Mouse (Mus musculus): ENCODE measurements at regions not wholly inside any gene's neighbourhood (a gene's known extent, or its start where the extent isn't known, plus 50 kb on each side); places are given as distances from the start of the nearest gene placed in this dataset.

DNA sequence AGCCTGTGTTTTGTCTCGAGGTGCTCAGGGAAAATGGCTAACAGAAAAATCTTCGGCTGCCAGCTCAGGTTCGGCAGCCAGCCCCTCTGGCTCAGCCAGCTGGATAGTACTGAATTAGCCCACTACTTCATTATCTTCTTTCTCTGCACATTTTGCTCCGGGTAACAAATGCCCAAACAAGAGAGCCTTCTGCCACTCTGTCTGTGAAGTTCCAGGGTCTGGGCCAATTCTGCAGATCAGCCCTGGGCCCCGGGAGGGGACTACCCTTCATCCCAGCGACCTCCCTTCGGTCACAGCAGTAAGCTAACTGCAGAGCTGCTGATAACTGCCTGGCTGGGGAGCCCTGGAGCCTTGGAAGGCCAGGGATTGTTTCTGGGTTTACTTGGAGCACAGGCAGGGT is 119.6 kb upstream of the Ofcc1 start:
- Histone ChIP-seq H3K27ac (no peak overlapping the region), H3K9me3 (no peaks in the 10 kb centered on the region), H3K36me3 (no peaks in the 10 kb centered on the region), H3K27me3 (peaks cover 4% of the 10 kb centered on the region), H3K4me2 (no peak overlapping the region), H3K9ac (replicated peaks) (no peak overlapping the region), H3K4me1 (replicated peaks) (no peaks in the 10 kb centered on the region), H3K4me3 (replicated peaks) (no peak overlapping the region)
- WGBS: 43% methylated on average over 7 of the region's 7 CpGs
- ATAC-seq (ENCODE audit: insufficient number of reproducible peaks, insufficient read depth, low FRiP score, low TSS enrichment, low read depth): no peak

DNA sequence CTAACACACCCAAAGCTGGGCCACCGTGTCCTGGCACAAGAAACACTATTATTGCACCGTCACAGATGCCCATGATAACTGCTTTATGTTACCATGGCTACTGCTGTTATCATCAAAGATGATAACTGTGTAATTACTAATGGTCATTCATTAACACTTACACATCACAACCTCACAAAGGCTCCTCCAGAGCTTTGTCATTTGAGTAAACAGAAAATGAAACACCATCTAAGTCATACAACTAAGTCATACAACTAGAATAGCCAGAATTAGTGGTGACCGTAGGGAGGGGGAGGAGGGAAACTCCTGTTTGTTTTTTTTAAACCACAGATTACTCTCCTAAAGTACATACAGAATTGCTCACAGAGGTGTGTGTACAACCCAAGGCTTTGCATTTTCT is 111.4 kb upstream of the Ofcc1 start:
- WGBS: 83% methylated on average over 3 of the region's 3 CpGs
- H3K9ac ChIP-seq (replicated peaks): no peak overlapping the region
- H3K9me3 ChIP-seq: no peaks in the 10 kb centered on the region
- H3K4me1 ChIP-seq (replicated peaks): no peaks in the 10 kb centered on the region
- H3K4me2 ChIP-seq: no peak overlapping the region
- H3K36me3 ChIP-seq: no peaks in the 10 kb centered on the region
- no peak overlapping the region for H3K4me3 ChIP-seq (replicated peaks)
- no peaks in the 10 kb centered on the region for H3K27me3 ChIP-seq
- ATAC-seq (ENCODE audit: insufficient number of reproducible peaks, insufficient read depth, low FRiP score, low TSS enrichment, low read depth): no peak
- no peak overlapping the region for H3K27ac ChIP-seq

DNA sequence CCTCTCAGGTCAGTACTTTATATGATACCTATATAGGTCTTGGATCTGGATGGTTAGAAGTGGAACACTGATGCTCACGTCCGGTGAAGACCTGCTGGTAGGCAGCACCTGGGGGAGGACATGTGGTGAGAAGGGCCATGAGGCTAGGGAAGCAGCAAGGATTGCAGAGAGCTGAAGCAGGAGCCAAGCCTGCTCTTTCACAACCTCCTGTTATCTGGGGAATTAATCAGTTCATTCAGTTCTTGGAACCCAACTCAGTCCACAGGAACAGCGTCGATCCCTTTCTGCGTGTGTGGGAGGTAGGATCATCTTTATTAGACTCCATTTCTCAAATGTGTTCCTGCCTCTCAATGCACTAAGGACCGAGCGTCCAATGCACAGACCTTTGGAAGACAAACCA is 107.9 kb upstream of the Ofcc1 start:
- WGBS: 87% methylated on average over 7 of the region's 7 CpGs
- ATAC-seq (ENCODE audit: insufficient number of reproducible peaks, insufficient read depth, low FRiP score, low TSS enrichment, low read depth): no peak

DNA sequence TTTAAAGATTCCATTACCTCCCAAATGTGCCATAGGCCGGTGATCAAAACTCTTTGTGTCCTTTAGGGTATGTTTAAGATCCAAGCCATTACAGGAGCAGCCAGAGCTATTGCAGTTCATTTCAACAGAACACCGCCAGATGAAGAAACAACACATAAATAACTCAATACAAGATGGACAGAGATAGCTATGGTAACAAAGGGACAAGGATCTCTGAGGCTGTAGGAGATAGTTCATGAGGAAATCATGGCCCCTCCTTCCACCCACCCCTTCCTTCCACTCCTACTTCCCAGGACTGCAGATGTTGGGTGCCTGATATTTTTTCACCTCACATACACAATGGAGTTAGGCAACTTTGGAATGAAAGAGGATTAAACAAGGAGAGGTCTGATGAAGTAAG is 92.1 kb upstream of the Ofcc1 start:
- no peak for ATAC-seq (ENCODE audit: insufficient number of reproducible peaks, insufficient read depth, low FRiP score, low TSS enrichment, low read depth)
- Histone ChIP-seq H3K4me3 (replicated peaks) (no peak overlapping the region), H3K36me3 (no peaks in the 10 kb centered on the region), H3K27ac (no peak overlapping the region), H3K9me3 (no peaks in the 10 kb centered on the region), H3K4me1 (replicated peaks) (no peaks in the 10 kb centered on the region), H3K4me2 (no peak overlapping the region), H3K9ac (replicated peaks) (no peak overlapping the region), H3K27me3 (peaks cover 15% of the 10 kb centered on the region; the same call in 1 of the 2 replicates)
- 90% methylated on average over 2 of the region's 2 CpGs for WGBS

More for the DNA sequence above, 107.9 kb upstream of the Ofcc1 start:
- no peak overlapping the region for H3K9ac ChIP-seq (replicated peaks)
- no peak overlapping the region for H3K27ac ChIP-seq
- H3K4me2 ChIP-seq: no peak overlapping the region
- H3K9me3 ChIP-seq: no peaks in the 10 kb centered on the region
- H3K27me3 ChIP-seq: peaks cover 8% of the 10 kb centered on the region
- no peaks in the 10 kb centered on the region for H3K36me3 ChIP-seq
- no peak overlapping the region for H3K4me3 ChIP-seq (replicated peaks)
- H3K4me1 ChIP-seq (replicated peaks): no peaks in the 10 kb centered on the region

DNA sequence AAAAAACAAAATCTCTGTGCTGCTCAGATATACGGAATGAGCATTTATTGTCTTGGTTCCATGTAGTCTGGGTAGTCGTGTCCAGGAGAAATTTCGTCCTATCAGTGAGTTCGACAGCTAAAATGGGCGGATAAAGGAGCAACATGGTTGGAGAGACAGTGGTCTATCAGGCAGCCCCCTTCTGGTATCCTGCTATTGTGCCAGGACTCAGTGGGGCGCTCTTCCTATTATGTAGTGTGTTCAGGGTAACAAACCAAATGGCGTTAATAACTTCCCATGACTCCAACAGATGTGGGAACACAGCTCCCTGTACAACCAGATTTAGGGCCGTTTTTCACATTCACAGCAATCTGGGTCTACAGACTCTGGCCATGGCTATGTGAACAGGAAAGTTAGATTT is 68.6 kb upstream of the Ofcc1 start:
- H3K4me2 ChIP-seq: no peak overlapping the region
- H3K27me3 ChIP-seq: peaks cover 69% of the 10 kb centered on the region
- H3K9me3 ChIP-seq: no peaks in the 10 kb centered on the region
- WGBS: 73% methylated on average over 8 of the region's 8 CpGs
- H3K36me3 ChIP-seq: no peaks in the 10 kb centered on the region
- no peak for ATAC-seq (ENCODE audit: insufficient number of reproducible peaks, insufficient read depth, low FRiP score, low TSS enrichment, low read depth)
- no peak overlapping the region for H3K4me3 ChIP-seq (replicated peaks)
- H3K9ac ChIP-seq (replicated peaks): no peak overlapping the region
- no peak overlapping the region for H3K27ac ChIP-seq
- peaks cover 12% of the 10 kb centered on the region for H3K4me1 ChIP-seq (replicated peaks)

DNA sequence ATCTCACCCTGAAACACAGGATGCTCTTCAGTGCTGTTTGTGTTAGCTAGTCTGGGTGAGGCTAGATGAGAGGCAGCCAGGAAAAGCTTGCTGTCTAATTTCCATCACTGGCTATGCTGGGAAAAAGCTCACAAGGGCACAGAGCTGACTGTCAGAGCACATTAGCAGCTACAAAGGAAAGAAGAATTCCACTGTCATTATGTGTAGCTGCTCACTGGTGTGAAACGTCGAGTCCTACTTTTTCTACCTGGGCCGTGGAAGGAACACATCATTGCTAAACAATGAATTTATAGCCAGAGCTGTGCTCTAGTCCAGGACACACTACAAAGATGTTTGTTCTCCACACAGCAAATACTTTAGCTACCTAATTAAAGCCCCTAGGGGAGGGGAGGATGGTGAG is 61.8 kb upstream of the Ofcc1 start:
- H3K27ac ChIP-seq: no peak overlapping the region
- H3K27me3 ChIP-seq: peaks cover 35% of the 10 kb centered on the region
- peaks cover 6% of the 10 kb centered on the region for H3K4me1 ChIP-seq (replicated peaks)
- no peak overlapping the region for H3K4me2 ChIP-seq
- no peak overlapping the region for H3K9ac ChIP-seq (replicated peaks)
- no peak overlapping the region for H3K4me3 ChIP-seq (replicated peaks)
- H3K36me3 ChIP-seq: no peaks in the 10 kb centered on the region
- ATAC-seq (ENCODE audit: insufficient number of reproducible peaks, insufficient read depth, low FRiP score, low TSS enrichment, low read depth): no peak
- no peaks in the 10 kb centered on the region for H3K9me3 ChIP-seq
- 80% methylated on average over 3 of the region's 3 CpGs for WGBS

DNA sequence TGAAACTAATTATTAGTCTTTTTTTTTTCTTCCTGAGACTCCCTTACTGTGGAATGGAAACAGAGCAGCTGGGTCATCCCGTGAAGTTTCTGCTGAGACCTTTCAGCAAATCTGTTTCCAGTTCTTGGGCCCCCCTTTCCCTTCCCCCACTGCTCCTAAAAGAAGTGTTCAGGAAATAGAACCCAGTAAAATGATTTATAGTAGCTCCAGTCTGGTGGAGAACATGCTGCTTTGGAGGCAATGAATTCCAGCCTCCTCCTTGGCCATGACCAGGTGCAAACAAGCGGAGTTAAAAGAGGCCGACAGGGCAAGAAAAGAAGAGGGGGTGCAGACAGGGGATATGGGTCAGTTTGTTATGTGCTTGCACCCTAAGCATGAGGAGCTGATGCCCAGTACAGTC is 56.6 kb upstream of the Ofcc1 start:
- Histone ChIP-seq H3K4me3 (replicated peaks) (no peak overlapping the region), H3K27me3 (peaks cover 13% of the 10 kb centered on the region; the same call in 1 of the 2 replicates), H3K4me2 (peak overlapping the region; percentile 4; the same call in 1 of the 2 replicates), H3K4me1 (replicated peaks) (peaks cover 19% of the 10 kb centered on the region), H3K9me3 (no peaks in the 10 kb centered on the region), H3K36me3 (no peaks in the 10 kb centered on the region), H3K27ac (no peak overlapping the region), H3K9ac (replicated peaks) (no peak overlapping the region)
- WGBS: 9% methylated on average over 3 of the region's 3 CpGs
- ATAC-seq (ENCODE audit: insufficient number of reproducible peaks, insufficient read depth, low FRiP score, low TSS enrichment, low read depth): peak; percentile 71

DNA sequence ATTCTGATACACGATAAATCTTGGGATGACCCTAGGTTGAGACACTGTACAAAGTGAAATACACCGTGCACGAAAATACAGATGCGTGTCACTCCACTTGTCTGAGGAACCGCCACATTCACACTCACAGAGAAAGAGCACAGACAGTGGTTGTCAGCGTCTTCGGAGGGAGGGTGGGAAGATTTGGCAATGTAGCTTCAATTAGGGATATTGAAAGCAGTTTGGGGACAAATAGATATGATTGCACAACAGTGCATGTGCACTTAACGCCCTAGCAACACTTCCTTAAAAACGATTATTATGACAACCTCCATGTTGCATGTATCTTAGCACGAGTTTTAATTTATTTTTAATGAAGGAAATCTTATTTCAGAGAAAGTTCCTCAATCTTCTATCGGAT is 51.8 kb upstream of the Ofcc1 start:
- Histone ChIP-seq H3K9ac (replicated peaks) (no peak overlapping the region), H3K4me1 (replicated peaks) (peaks cover 14% of the 10 kb centered on the region), H3K27ac (no peak overlapping the region), H3K4me3 (replicated peaks) (no peak overlapping the region), H3K27me3 (peaks cover 8% of the 10 kb centered on the region; the same call in 1 of the 2 replicates), H3K9me3 (no peaks in the 10 kb centered on the region), H3K36me3 (no peaks in the 10 kb centered on the region), H3K4me2 (no peak overlapping the region)
- ATAC-seq (ENCODE audit: insufficient number of reproducible peaks, insufficient read depth, low FRiP score, low TSS enrichment, low read depth): no peak
- 94% methylated on average over 11 of the region's 11 CpGs for WGBS

Data from limb, embryonic 12.5 days (tissue).